Mouse (Mus musculus) erythroblast, embryonic 14.5 days (primary cell): Measurements from ENCODE around the gene Foxo3.

Experiments used
- GATA1 ChIP-seq: IDR thresholded peaks from 2 replicates; pipeline ENCODE4 v1.6.1; 2012; ENCODE audit warnings: low read length, inconsistent platforms, mixed read lengths
- TAL1 ChIP-seq: IDR thresholded peaks from 3 replicates; pipeline ENCODE4 v1.6.1; 2012; ENCODE audit warnings: low read length, inconsistent platforms, mixed read lengths

DNA sequence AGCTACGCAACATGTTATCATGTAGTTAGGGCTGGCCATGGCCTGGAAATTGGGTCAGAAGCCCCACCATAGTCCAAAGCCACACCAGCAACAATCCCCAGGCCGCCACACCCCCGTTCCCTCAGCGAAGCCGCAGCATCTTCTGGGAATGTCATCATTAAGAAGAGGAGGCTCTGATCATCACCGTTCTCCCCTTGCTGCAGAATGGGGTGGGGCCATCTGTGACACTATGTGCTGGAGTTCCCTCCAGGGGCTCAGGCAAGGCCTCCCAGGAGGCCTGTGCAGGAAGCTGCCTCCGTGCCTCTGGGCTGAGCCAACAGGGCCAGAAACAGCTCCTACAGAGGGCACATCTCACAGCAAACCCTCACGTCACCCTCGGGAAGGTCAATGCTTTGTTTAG is 88.5 kb downstream of the Foxo3 start:
- no peak for TF ChIP-seq GATA1
- no peak for TF ChIP-seq TAL1
